Mouse (Mus musculus): ENCODE measurements around the gene Fam166b. TPM values are rescaled to one million over a fixed set of nuclear protein-coding genes. Genes with fewer than 3 reads are reported as not detected.

Fam166b gene
- total RNA-seq, 2 experiments from 2014 or later: not detected

DNA sequence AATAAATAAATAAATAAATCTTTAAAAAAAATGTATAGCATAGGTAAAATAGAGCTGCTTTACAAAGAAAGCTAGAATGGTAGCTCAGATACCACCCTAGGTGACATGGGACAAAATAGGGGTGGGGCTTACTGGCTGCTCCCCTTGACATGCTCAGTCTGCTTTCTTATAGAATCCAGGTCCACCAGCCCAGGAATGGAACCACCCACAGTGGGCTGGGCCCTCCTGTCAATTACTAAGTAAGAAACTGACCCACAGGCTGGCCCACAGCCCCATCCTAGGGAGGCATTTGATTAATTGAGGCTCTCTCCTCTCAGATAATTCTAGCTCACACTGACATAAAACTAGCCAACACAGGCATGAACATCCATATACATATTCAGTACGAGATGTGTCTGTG, 3.9 kb upstream of the Fam166b start:
- DNase-seq: no peak
- intact Hi-C loops (cut with DNase I; ENCODE audit: low total_unique reads): no loop called here

DNA sequence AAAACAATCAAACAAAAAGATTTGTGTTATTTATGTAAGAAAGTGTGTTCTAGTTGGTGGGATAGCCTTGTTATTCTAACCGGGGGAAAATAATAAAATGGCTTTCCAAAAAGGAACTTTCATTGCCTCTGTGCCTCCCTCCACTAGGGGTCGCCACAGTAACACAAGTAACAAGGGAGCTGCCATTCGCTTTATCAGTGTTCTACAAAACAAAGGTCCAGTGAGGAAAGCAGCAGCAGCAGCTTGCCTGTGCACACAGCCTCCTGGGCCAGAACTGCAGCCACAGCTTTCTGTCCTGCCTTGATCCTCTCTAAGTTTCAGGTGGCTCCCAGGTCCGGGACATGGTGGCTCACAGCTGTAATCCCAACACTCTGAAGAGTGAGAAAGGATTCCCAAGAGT, 2.8 kb upstream of the Fam166b start:
- DNase-seq: peak; percentile 80
- intact Hi-C loops (cut with DNase I; ENCODE audit: low total_unique reads): no loop called here

DNA sequence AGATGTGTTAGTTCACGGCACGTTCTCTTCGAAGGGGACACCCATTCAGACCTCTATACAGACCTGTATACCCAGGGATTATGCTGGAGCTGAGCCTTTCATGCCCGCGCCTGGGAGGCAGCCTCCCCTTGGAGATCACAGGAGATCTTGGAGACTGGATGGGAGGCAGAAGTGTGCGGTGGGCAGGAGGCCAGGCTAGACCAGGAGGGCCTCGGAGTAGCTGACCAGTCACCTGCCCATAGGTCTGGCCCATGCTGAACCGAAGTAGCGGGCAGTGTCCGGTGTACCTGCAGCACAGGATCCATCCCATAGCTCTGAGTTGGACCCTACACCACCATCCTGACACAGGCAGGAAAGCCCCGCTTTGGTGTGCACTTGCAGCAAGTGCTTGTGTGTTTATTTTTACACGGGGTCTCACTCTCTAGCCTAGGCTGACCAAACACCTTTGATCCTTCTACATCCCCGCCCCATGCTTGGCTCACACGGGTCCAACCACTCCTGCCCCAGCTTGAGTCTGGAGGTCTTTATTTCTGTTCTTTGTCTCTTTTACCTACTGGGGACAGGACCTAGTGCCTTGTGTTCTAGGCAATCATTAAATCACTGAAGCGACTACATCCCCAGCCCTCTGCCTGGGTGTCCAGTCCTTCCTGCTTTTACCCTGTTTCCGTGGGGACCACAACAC, 613 bp downstream of the Fam166b start:
- DNase-seq: peak; percentile 14
- intact Hi-C loops (cut with DNase I; ENCODE audit: low total_unique reads): loop anchor here (10.0 kb wide), 1 partner anchor 374 kb away; the partner anchor contains the start of gene Unc13b

DNA sequence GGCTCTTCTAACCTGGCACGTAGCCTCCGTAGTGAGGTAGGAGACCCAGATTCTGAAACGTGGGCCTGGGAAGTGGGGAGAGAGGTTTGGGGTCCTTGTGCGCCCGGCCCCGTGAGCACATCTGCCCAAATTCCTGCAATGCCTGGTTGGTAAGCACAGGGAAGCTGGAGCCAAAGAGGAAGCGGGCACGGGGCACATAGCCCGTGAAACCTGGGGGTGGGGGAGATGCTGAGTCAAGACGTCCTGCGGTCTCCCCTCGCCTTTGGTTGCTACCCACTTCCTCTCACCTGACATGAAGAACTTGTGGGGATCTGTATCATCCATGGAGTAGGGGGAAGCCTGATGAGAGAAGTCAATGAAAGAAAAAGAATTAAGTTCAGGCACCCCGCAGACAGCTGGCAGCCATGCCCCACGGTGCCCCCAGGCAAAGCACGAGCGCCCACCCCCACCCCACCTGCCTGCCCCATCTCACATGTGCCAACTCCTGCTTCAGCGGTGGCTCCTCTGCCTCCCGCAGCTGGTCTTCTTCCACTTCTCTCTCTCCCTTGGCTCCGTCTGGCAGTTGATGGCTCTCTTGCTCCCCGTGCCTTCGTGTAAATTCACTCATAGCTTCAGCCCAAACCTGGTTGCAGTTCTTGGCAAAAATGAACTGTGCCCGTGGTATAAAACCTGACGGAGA, 1.3 kb downstream of the Fam166b start:
- intact Hi-C loops (cut with DNase I; ENCODE audit: low total_unique reads): loop anchor here (10.0 kb wide), 1 partner anchor 373 kb away; the partner anchor contains the start of gene Unc13b
- DNase-seq: no peak

DNA sequence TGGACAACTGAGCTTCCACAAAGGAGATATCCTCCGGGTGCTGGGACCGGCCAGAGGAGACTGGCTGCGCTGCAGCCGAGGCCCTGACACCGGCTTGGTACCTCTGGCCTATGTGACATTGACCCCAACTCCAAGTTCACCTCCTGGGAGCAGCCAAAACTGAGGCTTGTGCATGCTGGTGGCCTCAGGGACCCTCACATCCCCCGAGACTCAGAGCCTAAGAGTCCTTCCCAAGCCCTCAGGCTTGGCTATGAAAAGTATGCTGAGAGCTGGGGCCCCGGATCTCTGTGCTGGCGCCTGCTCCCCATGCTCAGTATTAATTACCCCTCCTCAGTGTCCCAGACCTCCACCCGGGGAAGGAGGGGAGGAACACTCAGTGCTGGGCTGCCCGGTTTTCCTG, 2.4 kb downstream of the Fam166b start:
- intact Hi-C loops (cut with DNase I; ENCODE audit: low total_unique reads): loop anchor here (10.0 kb wide), 1 partner anchor 372 kb away; the partner anchor contains the start of gene Unc13b
- no peak for DNase-seq

DNA sequence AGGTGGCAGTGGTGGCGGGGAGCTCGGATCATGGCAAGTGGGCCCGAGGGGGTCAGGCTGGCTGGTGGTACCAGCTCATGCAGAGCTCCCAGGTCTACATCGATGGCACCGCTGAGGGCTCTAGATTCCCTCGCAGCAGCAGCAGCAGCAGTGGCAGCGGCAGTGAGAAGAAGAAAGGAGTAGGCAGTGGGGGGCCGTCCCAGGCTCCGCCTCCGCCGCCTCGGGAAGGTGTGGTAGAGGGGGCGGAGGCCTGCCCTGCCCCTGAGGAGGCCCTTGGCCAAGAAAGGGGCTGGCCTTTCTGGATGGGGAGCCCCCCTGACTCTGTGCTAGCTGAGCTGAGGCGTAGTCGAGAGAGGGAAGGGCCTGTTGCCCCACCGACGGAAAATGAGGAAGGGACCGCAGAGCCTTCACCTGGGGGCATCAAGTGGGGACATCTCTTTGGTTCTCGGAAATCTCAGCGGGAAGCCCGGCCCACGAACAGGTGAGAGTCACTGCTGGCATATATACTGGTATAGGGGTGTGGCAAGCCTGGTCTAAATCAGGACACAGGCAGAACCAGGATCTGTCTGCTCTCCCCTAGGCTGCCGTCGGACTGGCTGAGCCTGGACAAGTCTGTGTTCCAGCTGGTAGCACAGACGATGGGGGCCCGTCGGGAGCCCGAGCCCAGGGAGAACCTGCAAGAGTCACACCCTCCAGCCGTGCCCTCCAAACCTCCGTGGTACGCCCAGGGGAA, 3.1 kb downstream of the Fam166b start:
- DNase-seq: no peak
- intact Hi-C loops (cut with DNase I; ENCODE audit: low total_unique reads): loop anchor here (10.0 kb wide), 1 partner anchor 371 kb away; the partner anchor contains the start of gene Unc13b

DNA sequence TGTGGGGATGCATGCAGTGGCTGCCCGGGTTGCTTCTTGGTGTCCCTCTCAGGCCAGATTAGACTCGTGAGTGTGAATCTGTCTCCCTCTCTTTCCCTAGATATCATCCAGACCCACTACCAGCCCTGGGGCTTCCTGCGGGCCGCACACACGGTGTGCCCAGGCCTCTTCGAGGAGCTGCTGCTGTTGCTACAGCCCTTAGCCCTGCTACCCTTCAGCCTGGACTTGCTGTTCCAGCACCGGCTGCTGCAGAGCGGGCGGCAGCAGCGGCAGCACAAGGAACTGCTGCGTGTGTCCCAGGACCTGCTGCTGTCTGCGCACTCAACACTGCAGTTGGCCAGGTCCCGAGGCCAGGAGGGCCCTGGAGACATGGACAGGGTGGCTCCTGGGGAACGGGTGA, 3.7 kb downstream of the Fam166b start:
- intact Hi-C loops (cut with DNase I; ENCODE audit: low total_unique reads): loop anchor here (10.0 kb wide), 1 partner anchor 370 kb away; the partner anchor contains the start of gene Unc13b
- no peak for DNase-seq

DNA sequence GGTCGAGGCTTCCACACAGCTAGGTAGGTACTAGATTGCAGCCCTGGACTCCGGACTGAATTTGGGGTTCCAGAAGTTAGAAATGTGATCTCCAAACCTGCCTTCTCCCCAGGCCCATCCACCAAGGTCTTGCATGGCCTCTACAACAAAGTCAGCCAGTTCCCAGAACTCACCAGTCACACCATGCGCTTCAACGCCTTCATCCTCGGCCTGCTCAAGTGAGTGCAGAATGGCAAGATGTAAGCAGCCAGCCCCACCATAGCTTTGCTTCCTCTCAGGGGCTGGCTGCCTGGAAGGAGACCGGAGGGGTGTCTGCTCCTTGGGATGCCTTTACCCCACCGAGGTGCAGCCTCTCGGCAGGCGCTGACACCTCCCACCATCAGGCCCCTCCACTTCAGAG, 4.9 kb downstream of the Fam166b start:
- intact Hi-C loops (cut with DNase I; ENCODE audit: low total_unique reads): loop anchor here (5.0 to 10.0 kb wide), 3 partner anchors 42 to 369 kb away; partner anchors contain the start of genes Atp8b5, Rusc2 and Unc13b
- DNase-seq: no peak

DNA sequence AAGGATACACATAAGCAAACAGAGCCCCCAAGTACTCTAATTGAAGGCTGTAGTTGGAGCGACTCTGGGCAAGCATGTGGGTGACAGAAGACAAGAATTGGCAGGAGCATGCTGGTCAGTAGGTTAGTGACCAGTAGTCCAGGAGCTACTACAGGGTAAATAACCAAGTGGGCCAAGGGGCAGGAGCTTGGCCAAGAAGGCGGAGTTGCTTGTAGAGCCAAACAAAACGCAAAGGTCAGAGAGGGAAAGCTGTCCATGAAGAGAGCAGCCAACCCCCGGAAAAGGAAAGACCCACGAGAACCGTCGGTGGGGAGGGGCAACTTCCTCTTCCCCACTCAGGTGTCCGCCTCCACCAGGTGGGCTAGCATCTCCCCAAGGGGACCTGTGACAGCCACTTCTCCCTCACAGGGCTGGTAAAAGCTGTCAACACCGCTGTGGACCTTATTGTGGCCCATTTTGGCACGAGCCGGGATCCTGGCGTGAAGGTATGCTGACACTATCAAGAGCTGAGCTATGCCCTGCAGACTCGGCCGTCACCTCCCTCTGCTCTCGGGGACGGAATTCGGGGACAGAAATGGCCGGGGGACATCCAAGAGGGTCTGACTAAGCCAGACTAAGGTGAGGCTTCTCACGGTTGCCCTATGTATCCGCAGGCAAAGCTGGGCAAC, 5.5 kb downstream of the Fam166b start:
- no peak for DNase-seq
- intact Hi-C loops (cut with DNase I; ENCODE audit: low total_unique reads): loop anchor here (5.0 to 10.0 kb wide), 3 partner anchors 41 to 369 kb away; partner anchors contain the start of genes Atp8b5, Rusc2 and Unc13b

DNA sequence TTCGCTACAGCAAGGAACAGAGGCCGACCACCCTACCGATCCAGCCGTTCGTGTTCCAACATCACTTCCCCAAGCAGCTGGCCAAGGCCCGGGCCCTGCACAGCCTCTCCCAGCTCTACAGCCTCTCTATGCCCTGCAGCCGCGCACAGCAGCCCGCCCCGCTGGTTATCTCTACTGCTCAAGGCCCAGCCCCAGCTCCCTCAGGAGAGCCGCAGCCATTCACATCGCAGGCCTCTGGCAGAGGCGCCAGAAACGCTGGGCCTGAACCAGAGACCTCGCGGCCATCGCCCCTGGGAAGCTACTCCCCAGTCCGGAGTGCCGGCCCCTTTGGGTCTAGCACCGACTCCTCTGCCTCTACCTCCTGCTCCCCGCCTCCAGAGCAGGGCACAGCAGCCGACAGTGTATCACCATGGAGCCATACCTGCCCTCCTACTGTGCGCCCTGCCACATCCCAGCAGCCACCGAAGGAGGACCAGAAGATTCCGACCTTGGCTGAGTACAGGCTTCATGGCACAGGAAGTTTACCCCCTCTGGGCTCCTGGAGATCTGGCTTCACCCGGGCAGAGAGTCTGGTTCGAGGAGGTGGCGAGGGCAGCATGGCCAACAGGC, 7.2 kb downstream of the Fam166b start:
- intact Hi-C loops (cut with DNase I; ENCODE audit: low total_unique reads): loop anchor here (5.0 to 10.0 kb wide), 3 partner anchors 39 to 367 kb away; partner anchors contain the start of genes Atp8b5, Rusc2 and Unc13b
- no peak for DNase-seq

DNA sequence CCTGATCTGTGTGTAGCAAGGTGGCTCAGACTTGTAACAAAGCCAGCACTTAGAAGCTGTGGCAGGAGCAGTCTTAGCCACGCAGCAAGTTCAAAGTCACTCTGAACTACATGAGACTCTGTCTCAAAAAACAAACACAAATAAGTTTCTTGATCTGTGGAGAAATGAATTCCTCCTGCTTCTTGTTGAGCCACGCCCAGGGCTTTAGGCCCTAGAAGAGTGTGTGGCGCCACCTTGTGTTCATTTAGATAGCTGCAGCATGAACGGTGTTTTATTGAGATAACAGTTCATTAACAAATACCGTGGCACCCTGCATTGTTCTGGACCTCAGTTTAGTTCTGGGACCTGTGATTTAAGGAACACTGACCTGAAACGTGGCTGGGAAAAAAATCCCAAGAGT, 8.6 kb downstream of the Fam166b start:
- DNase-seq: peak; percentile 74
- intact Hi-C loops (cut with DNase I; ENCODE audit: low total_unique reads): loop anchor here (5.0 to 10.0 kb wide), 3 partner anchors 38 to 366 kb away; partner anchors contain the start of genes Atp8b5, Rusc2 and Unc13b

DNA sequence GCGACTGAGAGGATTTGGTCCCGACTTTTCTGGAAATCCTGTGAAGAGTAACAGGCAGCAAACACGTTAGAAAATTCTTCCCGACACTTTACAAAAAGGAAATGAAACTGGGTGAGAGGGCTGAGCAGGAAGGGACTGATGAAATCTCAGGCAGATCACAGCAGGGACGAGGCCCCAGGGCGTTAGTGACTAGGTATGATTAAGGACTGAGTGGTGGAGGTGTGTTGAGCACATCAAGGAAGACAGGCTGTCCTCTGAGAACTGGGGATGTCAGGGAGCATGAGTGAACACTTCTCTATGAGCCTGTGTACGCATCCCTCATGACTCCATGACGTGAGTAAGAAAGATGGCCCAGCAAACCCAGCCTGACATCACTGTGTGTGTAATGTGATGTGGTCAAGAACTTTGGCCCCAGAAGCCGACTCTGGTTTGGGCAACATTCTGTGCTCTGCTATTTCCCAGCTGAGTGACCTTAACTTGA, 9.1 kb downstream of the Fam166b start:
- intact Hi-C loops (cut with DNase I; ENCODE audit: low total_unique reads): loop anchor here (5.0 to 10.0 kb wide), 3 partner anchors 38 to 365 kb away; partner anchors contain the start of genes Atp8b5, Rusc2 and Unc13b
- DNase-seq: no peak

DNA sequence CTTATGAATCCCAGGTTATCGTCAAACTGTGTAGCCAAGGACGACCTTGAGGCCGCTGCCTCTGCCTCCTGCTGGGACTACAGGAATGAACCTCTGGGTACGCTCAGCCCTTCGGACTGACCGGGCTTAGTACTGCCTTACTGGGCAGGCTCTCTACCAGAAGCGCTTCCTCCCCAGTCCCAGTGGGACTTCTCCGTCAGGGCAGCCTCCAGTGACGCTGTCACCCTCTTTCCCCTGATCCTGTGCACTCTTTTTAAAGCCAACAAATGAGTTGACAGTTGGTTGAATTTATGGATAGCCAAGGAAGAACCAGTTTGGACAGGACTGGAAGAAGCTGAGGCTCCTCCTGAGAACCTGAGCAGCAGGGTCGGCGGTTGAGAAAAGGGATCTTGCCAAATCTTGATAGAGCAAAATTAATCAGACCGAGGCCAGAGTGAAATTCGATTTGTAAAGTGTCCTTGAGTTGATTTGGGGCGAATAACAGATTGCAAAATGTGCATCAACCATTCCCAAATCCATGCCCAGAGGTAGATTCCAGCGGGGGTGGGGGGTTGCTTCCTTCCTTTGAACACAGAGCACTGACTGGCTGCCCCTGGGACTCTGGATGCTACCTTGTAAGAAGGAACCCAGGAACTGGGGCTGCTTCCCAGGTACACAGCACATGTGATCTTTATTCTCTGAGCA, 9.8 kb downstream of the Fam166b start:
- intact Hi-C loops (cut with DNase I; ENCODE audit: low total_unique reads): no loop called here
- DNase-seq: peak; percentile 36

DNA sequence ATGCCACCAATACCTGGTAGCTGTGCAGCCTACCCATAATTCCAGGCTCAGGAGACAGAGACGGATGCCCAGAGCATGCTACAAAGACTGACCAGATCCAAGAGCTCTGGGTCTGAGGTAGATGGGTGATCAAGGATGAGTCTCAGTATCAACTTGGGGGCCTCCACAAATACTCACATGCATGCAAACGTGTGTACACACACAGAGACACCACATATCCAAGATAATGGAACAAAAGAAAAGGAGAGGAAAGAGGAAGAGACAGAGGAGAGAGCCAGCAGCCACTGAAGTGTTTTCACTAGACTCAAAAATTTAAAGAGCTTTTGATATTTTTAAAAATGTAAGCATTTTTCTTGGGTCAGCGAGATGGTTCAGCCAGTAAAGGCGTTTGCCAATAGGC, 10.5 kb downstream of the Fam166b start:
- no peak for DNase-seq
- intact Hi-C loops (cut with DNase I; ENCODE audit: low total_unique reads): no loop called here

DNA sequence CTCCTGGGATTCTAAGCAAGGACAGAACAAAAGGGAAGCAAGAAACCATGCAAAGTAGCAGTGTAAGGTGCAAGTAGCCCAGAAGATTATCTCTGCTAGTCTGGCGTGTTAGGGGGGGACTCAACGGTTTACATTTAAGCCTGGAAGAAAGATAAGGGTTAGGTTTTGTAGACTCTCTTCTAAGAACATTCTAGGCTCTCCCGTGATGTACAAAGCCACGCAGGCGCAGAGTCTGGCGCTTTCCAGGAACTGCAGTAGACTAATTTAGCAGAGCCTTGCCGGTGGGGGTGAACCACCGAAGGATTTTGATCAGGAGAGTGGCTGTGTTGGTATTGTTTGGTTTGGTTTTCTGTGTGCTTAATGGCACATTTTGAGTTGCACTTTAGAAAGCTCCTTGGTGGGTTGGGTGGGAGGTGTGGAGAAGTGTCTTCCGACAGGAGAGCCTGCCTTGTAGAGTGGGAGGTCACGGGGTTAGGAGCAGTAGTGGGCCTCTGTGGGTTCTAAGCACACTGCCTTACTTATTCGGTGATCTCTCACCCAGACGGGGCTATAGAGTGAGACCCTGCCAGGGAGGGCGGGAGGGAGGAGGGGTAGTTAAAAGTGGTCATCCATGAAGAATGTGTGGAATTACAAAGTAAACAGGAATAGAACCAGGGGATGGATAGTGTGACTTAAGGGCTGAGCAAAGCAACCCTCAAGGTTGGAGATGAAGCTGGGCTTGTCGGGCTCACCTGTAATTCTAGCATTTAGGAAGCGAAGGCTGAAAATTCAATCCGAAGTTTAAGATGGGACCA, 11.5 kb downstream of the Fam166b start:
- no peak for DNase-seq
- intact Hi-C loops (cut with DNase I; ENCODE audit: low total_unique reads): no loop called here

DNA sequence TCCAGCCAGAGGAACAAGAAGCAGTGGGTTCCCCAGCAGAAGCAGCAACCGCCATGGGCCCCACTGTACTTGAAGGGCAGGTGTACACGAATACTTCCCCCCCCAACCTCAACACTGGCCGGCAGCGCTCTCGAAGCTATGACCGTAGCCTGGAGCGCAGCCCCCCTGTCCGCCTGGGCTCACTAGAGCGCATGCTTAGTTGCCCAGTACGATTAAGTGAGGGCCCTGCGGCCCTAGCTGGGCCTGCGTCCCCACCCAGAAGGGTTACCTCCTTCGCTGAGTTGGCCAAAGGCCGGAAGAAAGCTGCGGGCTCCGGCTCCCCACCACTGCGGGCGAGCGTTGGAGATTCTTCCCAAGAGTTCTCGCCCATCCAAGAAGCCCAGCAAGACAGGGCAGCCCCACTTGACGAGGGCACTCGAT, 12.9 kb downstream of the Fam166b start:
- intact Hi-C loops (cut with DNase I; ENCODE audit: low total_unique reads): no loop called here
- no peak for DNase-seq

Data from gastrocnemius, postnatal 14 days (tissue).